Mouse (Mus musculus) ES-Bruce4 (cell line): ENCODE measurements around the gene C1s2. TPM values are rescaled to one million over a fixed set of nuclear protein-coding genes. Genes with fewer than 3 reads are reported as not detected.
A peak's percentile ranks its signal among the peaks of the same experiment; 100 is the strongest.

Source experiments
- H3K27ac ChIP-seq: 2 replicates; pipeline ENCODE4 v1.5.1; 2012; ENCODE audit warnings: low read length, inconsistent platforms; ENCODE audit not compliant: insufficient read depth
- H3K27me3 ChIP-seq: 2 replicates; pipeline ENCODE4 v1.6.1; 2012; ENCODE audit warnings: mild to moderate bottlenecking, low read length, inconsistent platforms; ENCODE audit not compliant: control insufficient read depth, poor library complexity, insufficient read depth, severe bottlenecking
- H3K36me3 ChIP-seq: 2 replicates; pipeline ENCODE4 v1.6.1; 2012; ENCODE audit warnings: inconsistent platforms, mild to moderate bottlenecking, low read length, moderate library complexity; ENCODE audit not compliant: control insufficient read depth, poor library complexity, insufficient read depth, severe bottlenecking
- H3K4me1 ChIP-seq: one replicate; pipeline ENCODE4 v1.8.1; 2011; ENCODE audit warnings: low read length; ENCODE audit not compliant: control insufficient read depth, insufficient read depth
- H3K4me3 ChIP-seq: 2 replicates; pipeline ENCODE4 v1.5.1; 2011; ENCODE audit warnings: low read depth, mild to moderate bottlenecking, low read length
- H3K9ac ChIP-seq: 2 replicates; pipeline ENCODE4 v1.6.1; 2012; ENCODE audit warnings: low read depth, mild to moderate bottlenecking, inconsistent platforms; ENCODE audit not compliant: poor library complexity, severe bottlenecking
- H3K9me3 ChIP-seq: replicated peaks from 2 replicates; pipeline ENCODE4 v1.6.1; 2012; ENCODE audit warnings: mild to moderate bottlenecking, low read length, inconsistent platforms; ENCODE audit not compliant: control insufficient read depth, poor library complexity, insufficient read depth, severe bottlenecking
- CTCF ChIP-seq: IDR thresholded peaks from one replicate; pipeline ENCODE4 v1.8.1; 2011; ENCODE audit warnings: low read depth, low read length
- EP300 ChIP-seq: IDR thresholded peaks from 2 replicates; pipeline ENCODE4 v1.6.1; 2011; ENCODE audit warnings: low read depth, low read length; ENCODE audit not compliant: insufficient read depth
- POLR2A ChIP-seq: IDR thresholded peaks from one replicate; pipeline ENCODE4 v1.8.1; 2011; ENCODE audit warnings: low read length; ENCODE audit not compliant: insufficient read depth
- polyA plus RNA-seq: library from polyadenylated mRNA; stranded (reverse); fragments of >200 nt; gene quantifications from 2 replicates; pipeline ENCODE4 v1.2.4, GENCODE M21; 2011; ENCODE audit warnings: low read depth; ENCODE audit not compliant: missing spikeins, insufficient read depth, insufficient read length

The C1s2 gene
- polyA plus RNA-seq, 1 experiment = 0.49 TPM

GRCm38 (mm10) chr6:124664256-124664655, 28.4 kb upstream of the C1s2 start:
- no peaks in the 10 kb centered on the region for H3K36me3 ChIP-seq
- no peaks in the 10 kb centered on the region for H3K27me3 ChIP-seq
- H3K27ac ChIP-seq = no peak overlapping the region
- TF ChIP-seq CTCF (no peak), EP300 (no peak), POLR2A (no peak)
- no peak overlapping the region for H3K9ac ChIP-seq
- H3K9me3 ChIP-seq = no peaks in the 10 kb centered on the region
- no peak overlapping the region for H3K4me3 ChIP-seq
- H3K4me1 ChIP-seq = no peaks in the 10 kb centered on the region

GRCm38 (mm10) chr6:124663424-124663795, 27.5 kb upstream of the C1s2 start:
- Histone ChIP-seq H3K9me3 (no peaks in the 10 kb centered on the region), H3K36me3 (no peaks in the 10 kb centered on the region), H3K4me1 (no peaks in the 10 kb centered on the region), H3K4me3 (peak overlapping the region; percentile 92), H3K27me3 (no peaks in the 10 kb centered on the region), H3K9ac (peak overlapping the region; percentile 60), H3K27ac (no peak overlapping the region; the same call in 1 of the 2 replicates)
- no peak for TF ChIP-seq POLR2A
- TF ChIP-seq CTCF = no peak
- TF ChIP-seq EP300 = no peak

- Histone ChIP-seq H3K4me1 (no peaks in the 10 kb centered on the region), H3K9ac (peak within 1 kb of the TSS; percentile 60), H3K4me3 (peak within 1 kb of the TSS; percentile 92), H3K9me3 (no peaks in the 10 kb centered on the region), H3K36me3 (no peaks in the 10 kb centered on the region), H3K27ac (peak within 1 kb of the TSS; percentile 53), H3K27me3 (no peaks in the 10 kb centered on the region)
- TF ChIP-seq POLR2A (no peak), EP300 (no peak), CTCF (peak; percentile 53)
Observed at GRCm38 (mm10) chr6:124662477-124663423, 26.9 kb upstream of the C1s2 start, which contains the start of gene Lpcat3. Lpcat3 (plus strand) TSS chr6:124663027.

- peak overlapping the region; percentile 46 for H3K9ac ChIP-seq
- H3K27me3 ChIP-seq = no peaks in the 10 kb centered on the region
- TF ChIP-seq POLR2A = no peak
- TF ChIP-seq CTCF = no peak
- TF ChIP-seq EP300 = no peak
- no peaks in the 10 kb centered on the region for H3K9me3 ChIP-seq
- peak overlapping the region; percentile 75 for H3K4me3 ChIP-seq
- no peaks in the 10 kb centered on the region for H3K4me1 ChIP-seq
- H3K27ac ChIP-seq = peak overlapping the region; percentile 53
- H3K36me3 ChIP-seq = no peaks in the 10 kb centered on the region
Observed at GRCm38 (mm10) chr6:124661995-124662394, 26.1 kb upstream of the C1s2 start.

GRCm38 (mm10) chr6:124661156-124661806, 25.4 kb upstream of the C1s2 start:
- Histone ChIP-seq H3K4me3 (no peak overlapping the region), H3K36me3 (no peaks in the 10 kb centered on the region), H3K9me3 (no peaks in the 10 kb centered on the region), H3K27ac (no peak overlapping the region), H3K27me3 (no peaks in the 10 kb centered on the region), H3K4me1 (no peaks in the 10 kb centered on the region), H3K9ac (peak overlapping the region; percentile 46; the same call in 1 of the 2 replicates)
- no peak for TF ChIP-seq EP300
- TF ChIP-seq CTCF = no peak
- no peak for TF ChIP-seq POLR2A
